Mouse (Mus musculus) olfactory bulb, adult 2 months (tissue): ENCODE data around the gene Rom1. TPM values are rescaled to one million over a fixed set of nuclear protein-coding genes. Genes with fewer than 3 reads are reported as not detected.

Experiments used
- H3K27ac ChIP-seq: fragments of 200-500 bp; 2 replicates; pipeline ENCODE4 v1.5.1; 2012; ENCODE audit warnings: low read depth, low read length; ENCODE audit not compliant: insufficient read depth
- H3K4me1 ChIP-seq: fragments of 200-500 bp; 2 replicates; pipeline ENCODE4 v1.6.1; 2012; ENCODE audit warnings: low read length; ENCODE audit not compliant: control insufficient read depth, insufficient read depth
- H3K4me3 ChIP-seq: fragments of 200-500 bp; 2 replicates; pipeline ENCODE4 v1.5.1; 2012; ENCODE audit warnings: mild to moderate bottlenecking, low read depth, low read length, moderate library complexity; ENCODE audit not compliant: insufficient read depth
- CTCF ChIP-seq: fragments of 200-500 bp; IDR thresholded peaks from 2 replicates; pipeline ENCODE4 v1.5.1; 2012; ENCODE audit warnings: low read depth, mild to moderate bottlenecking, low read length, moderate library complexity; ENCODE audit not compliant: insufficient read depth
- POLR2A ChIP-seq: fragments of 200-500 bp; IDR thresholded peaks from 2 replicates; pipeline ENCODE4 v1.6.1; 2012; ENCODE audit warnings: mild to moderate bottlenecking, low read depth, low read length, moderate library complexity; ENCODE audit not compliant: insufficient read depth
- WGBS: fragments of 180-500 bp; shearing (Covaris S2); methylation state at CpG from one replicate; pipeline ENCODE4 v1.1.7; 2018; 5-methylcytosine and 5-hydroxymethylcytosine counted together
- polyA plus RNA-seq: library from polyadenylated mRNA; stranded (reverse); fragments of >200 nt; gene quantifications from 2 replicates; pipeline ENCODE4 v1.2.4, GENCODE M21; 2012; ENCODE audit warnings: low replicate concordance; ENCODE audit not compliant: missing spikeins, insufficient read depth, insufficient read length

Gene Rom1
- polyA plus RNA-seq, 1 experiment = not detected

- H3K27ac ChIP-seq = peak overlapping the region; percentile 47; the same call in 1 of the 2 replicates
- no peaks in the 10 kb centered on the region; the same call in 1 of the 2 replicates for H3K4me1 ChIP-seq
- TF ChIP-seq POLR2A (no peak), CTCF (no peak)
- peak overlapping the region; percentile 50 for H3K4me3 ChIP-seq
- WGBS = 15% methylated on average over 5 of the region's 5 CpGs
These were observed 37.0 kb upstream of the Rom1 start for GRCm38 (mm10) chr19:8966198-8966589.

GRCm38 (mm10) chr19:8965771-8966170 lies 36.6 kb upstream of the Rom1 start:
- Histone ChIP-seq H3K4me3 (no peak overlapping the region), H3K4me1 (no peaks in the 10 kb centered on the region; the same call in 1 of the 2 replicates), H3K27ac (no peak overlapping the region)
- WGBS = 65% methylated on average over 8 of the region's 8 CpGs
- TF ChIP-seq POLR2A (no peak), CTCF (no peak)

- Histone ChIP-seq H3K4me3 (no peak overlapping the region), H3K4me1 (no peaks in the 10 kb centered on the region; the same call in 1 of the 2 replicates), H3K27ac (no peak overlapping the region)
- 89% methylated on average over 11 of the region's 11 CpGs for WGBS
- TF ChIP-seq POLR2A (no peak), CTCF (no peak)
These were observed 35.9 kb upstream of the Rom1 start for GRCm38 (mm10) chr19:8965075-8965474.

GRCm38 (mm10) chr19:8962256-8962655 lies 33.1 kb upstream of the Rom1 start:
- Histone ChIP-seq H3K27ac (no peak overlapping the region), H3K4me3 (no peak overlapping the region), H3K4me1 (no peaks in the 10 kb centered on the region; the same call in 1 of the 2 replicates)
- TF ChIP-seq POLR2A (no peak), CTCF (no peak)
- 98% methylated on average over 2 of the region's 2 CpGs for WGBS

GRCm38 (mm10) chr19:8954171-8954570 lies 25.0 kb upstream of the Rom1 start:
- TF ChIP-seq CTCF = no peak
- TF ChIP-seq POLR2A = no peak
- Histone ChIP-seq H3K4me3 (peak overlapping the region; percentile 72), H3K27ac (no peak overlapping the region), H3K4me1 (no peaks in the 10 kb centered on the region)
- WGBS = 2% methylated on average over 9 of the region's 9 CpGs

- Histone ChIP-seq H3K27ac (peak within 1 kb of the TSS; percentile 49), H3K4me3 (peak within 1 kb of the TSS; percentile 72), H3K4me1 (no peaks in the 10 kb centered on the region)
- TF ChIP-seq CTCF (no peak), POLR2A (no peak)
- under 1% methylated on average over 46 of the region's 46 CpGs for WGBS
These were observed 24.2 kb upstream of the Rom1 start, which contains the start of gene Tut1 for GRCm38 (mm10) chr19:8953135-8954039. Gene Tut1, plus strand, starts transcription at chr19:8953847.

GRCm38 (mm10) chr19:8952241-8952640 lies 23.1 kb upstream of the Rom1 start:
- H3K4me3 ChIP-seq = no peak overlapping the region
- H3K4me1 ChIP-seq = no peaks in the 10 kb centered on the region
- WGBS = 37% methylated on average over 9 of the region's 9 CpGs
- peak overlapping the region; percentile 49; the same call in 1 of the 2 replicates for H3K27ac ChIP-seq
- TF ChIP-seq POLR2A = no peak
- no peak for TF ChIP-seq CTCF

GRCm38 (mm10) chr19:8950190-8950589 lies 21.0 kb upstream of the Rom1 start:
- no peak overlapping the region for H3K27ac ChIP-seq
- 89% methylated on average over 5 of the region's 5 CpGs for WGBS
- no peak overlapping the region for H3K4me3 ChIP-seq
- H3K4me1 ChIP-seq = no peaks in the 10 kb centered on the region
- TF ChIP-seq POLR2A (no peak), CTCF (no peak)

- 92% methylated on average over 7 of the region's 7 CpGs for WGBS
- H3K27ac ChIP-seq = no peak overlapping the region
- TF ChIP-seq CTCF (no peak), POLR2A (no peak)
- peaks cover 7% of the 10 kb centered on the region for H3K4me1 ChIP-seq
- no peak overlapping the region for H3K4me3 ChIP-seq
These were observed 17.8 kb upstream of the Rom1 start for GRCm38 (mm10) chr19:8946929-8947328.

- H3K4me3 ChIP-seq = no peak overlapping the region
- H3K27ac ChIP-seq = no peak overlapping the region
- peaks cover 12% of the 10 kb centered on the region for H3K4me1 ChIP-seq
- WGBS = 52% methylated on average over 6 of the region's 6 CpGs
- TF ChIP-seq POLR2A (no peak), CTCF (no peak)
These were observed 16.1 kb upstream of the Rom1 start for GRCm38 (mm10) chr19:8945251-8945650.
